Mouse (Mus musculus) CD4-positive naive resting alpha-beta T cell, adult 76 days (primary cell): Measurements from ENCODE around the gene Alox5. TPM values are rescaled to one million over a fixed set of nuclear protein-coding genes. Genes with fewer than 3 reads are reported as not detected.

ENCODE experiments used
- total RNA-seq: library from RNA; stranded (reverse); gene quantifications from one replicate; pipeline ENCODE4 v1.2.4, GENCODE M21; 2023

Alox5 gene
- total RNA-seq: 1.6 TPM

GRCm38 (mm10) chr6:116460544-116461283 lies at the start of gene Alox5:
Alox5 (minus strand) TSS chr6:116461178.

GRCm38 (mm10) chr6:116506302-116507003 lies 45.5 kb upstream of the Alox5 start, which contains the start of gene Olfr212:
Olfr212 (plus strand) TSS chr6:116506516.

GRCm38 (mm10) chr6:116488791-116489190 lies 27.8 kb upstream of the Alox5 start, which contains the start of gene Olfr211:
Olfr211 (plus strand) TSS chr6:116489091.

Other genes starting within 250 kb of the Alox5 start
- 1.5 TPM for gene Zfand4, start 197.0 kb downstream of the Alox5 start, total RNA-seq
- 1.7 TPM for gene March8, start 123.2 kb downstream of the Alox5 start, total RNA-seq
- gene Olfr211, start 27.9 kb upstream of the Alox5 start, total RNA-seq: not detected
- gene Olfr212, start 45.3 kb upstream of the Alox5 start, total RNA-seq: 0.41 TPM
- not detected for gene Olfr213, start 77.3 kb upstream of the Alox5 start, total RNA-seq
- gene Gm5580, start 90.0 kb upstream of the Alox5 start, total RNA-seq: 2.7 TPM
- gene Olfr214, start 93.1 kb upstream of the Alox5 start, total RNA-seq: not detected
- not detected for gene Olfr215, start 123.0 kb upstream of the Alox5 start, total RNA-seq
- gene Zfp422, start 167.8 kb upstream of the Alox5 start, total RNA-seq: 16.4 TPM
- not detected for gene Depp1, start 189.4 kb upstream of the Alox5 start, total RNA-seq
- gene Rassf4, start 212.8 kb upstream of the Alox5 start, total RNA-seq: 5.8 TPM